Mouse (Mus musculus): ENCODE measurements at regions not wholly inside any gene's neighbourhood (a gene's known extent, or its start where the extent isn't known, plus 50 kb on each side); places are given as distances from the start of the nearest gene placed in this dataset.

DNA sequence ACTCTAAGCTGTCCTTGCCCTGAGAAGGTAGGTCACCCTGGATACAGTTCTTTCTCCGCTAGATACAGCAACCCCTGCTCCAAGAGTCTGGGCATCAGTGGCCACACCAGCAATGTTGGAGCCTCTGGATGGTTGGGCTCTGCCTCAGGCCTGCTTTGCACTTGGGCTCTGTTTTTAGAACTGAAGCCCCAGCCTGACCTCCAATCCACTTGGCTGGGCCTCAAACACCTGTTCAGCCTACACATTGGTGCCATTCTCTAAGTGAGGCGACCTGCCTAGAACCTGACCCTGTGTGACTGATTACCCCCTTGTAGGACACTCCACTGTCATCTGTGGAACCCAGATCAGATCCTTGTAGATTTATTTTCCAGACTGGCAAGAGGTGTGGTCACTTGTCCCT, 289.8 kb downstream of the Gm826 start:
- H3K27me3 ChIP-seq (ENCODE audit: control insufficient read depth in 1 of 2, insufficient read depth in 2 of 2, low read length in 2 of 2) = no peaks in the 10 kb centered on the region
- no peaks in the 10 kb centered on the region for H3K79me2 ChIP-seq (ENCODE audit: control insufficient read depth, insufficient read depth, low read length, poor library complexity)
- H3K9me3 ChIP-seq (replicated peaks; ENCODE audit: insufficient read depth, low read length) = no peaks in the 10 kb centered on the region
- no peak overlapping the region for H3K4me3 ChIP-seq (ENCODE audit: control insufficient read depth in 1 of 2, insufficient read depth in 1 of 2, low read depth in 2 of 2, low read length in 2 of 2)
- no peaks in the 10 kb centered on the region for H3K36me3 ChIP-seq (ENCODE audit: control insufficient read depth in 1 of 2, insufficient read depth in 2 of 2, low read length in 2 of 2)
- no peaks in the 10 kb centered on the region for H3K4me1 ChIP-seq (ENCODE audit: control insufficient read depth in 1 of 2, insufficient read depth in 2 of 2, low read length in 2 of 2)
- no peak for TF ChIP-seq ZKSCAN1 (IDR thresholded peaks at IDR 0.05; ENCODE audit: low read depth, low read length)
- TF ChIP-seq POLR2AphosphoS2 (IDR thresholded peaks at IDR 0.05; ENCODE audit: low read length) = no peak
- no peak overlapping the region for H3K9ac ChIP-seq (ENCODE audit: control insufficient read depth, low read depth, low read length, poor library complexity, severe bottlenecking)
- no peak overlapping the region for H3K27ac ChIP-seq (ENCODE audit: control insufficient read depth, low read depth, low read length)
- no peak for DNase-seq (ENCODE audit: low read depth, low spot score)

GRCm38 (mm10) chr2:160029432-160029831, 304.5 kb downstream of the Gm826 start:
- Histone ChIP-seq H3K9ac (ENCODE audit: control insufficient read depth, low read depth, low read length, poor library complexity, severe bottlenecking) (no peak overlapping the region), H3K27ac (ENCODE audit: control insufficient read depth, low read depth, low read length) (no peak overlapping the region), H3K9me3 (replicated peaks; ENCODE audit: insufficient read depth, low read length) (no peaks in the 10 kb centered on the region), H3K27me3 (ENCODE audit: control insufficient read depth in 1 of 2, insufficient read depth in 2 of 2, low read length in 2 of 2) (no peaks in the 10 kb centered on the region), H3K4me3 (ENCODE audit: control insufficient read depth in 1 of 2, insufficient read depth in 1 of 2, low read depth in 2 of 2, low read length in 2 of 2) (no peak overlapping the region), H3K36me3 (ENCODE audit: control insufficient read depth in 1 of 2, insufficient read depth in 2 of 2, low read length in 2 of 2) (no peaks in the 10 kb centered on the region), H3K79me2 (ENCODE audit: control insufficient read depth, insufficient read depth, low read length, poor library complexity) (no peaks in the 10 kb centered on the region), H3K4me1 (ENCODE audit: control insufficient read depth in 1 of 2, insufficient read depth in 2 of 2, low read length in 2 of 2) (no peaks in the 10 kb centered on the region)
- no peak for DNase-seq (ENCODE audit: low read depth, low spot score)
- TF ChIP-seq POLR2A (IDR thresholded peaks at IDR 0.05; ENCODE audit: control insufficient read depth in 1 of 2, insufficient read depth in 1 of 2, low read depth in 1 of 2, low read length in 2 of 2, poor library complexity in 1 of 2) (no peak), RCOR1 (IDR thresholded peaks at IDR 0.05; ENCODE audit: low read depth, low read length) (no peak), KAT2A (conservative IDR thresholded peaks at IDR 0.05; ENCODE audit: low read depth, low read length) (no peak), JUND (IDR thresholded peaks at IDR 0.05; ENCODE audit: low read depth, low read length) (no peak), ZKSCAN1 (IDR thresholded peaks at IDR 0.05; ENCODE audit: low read depth, low read length) (no peak), SIN3A (IDR thresholded peaks at IDR 0.05; ENCODE audit: low read length) (no peak), SMC3 (IDR thresholded peaks at IDR 0.05; ENCODE audit: low read depth, low read length) (no peak), USF1 (IDR thresholded peaks at IDR 0.05; ENCODE audit: low read depth, low read length) (no peak)

- no peak overlapping the region for H3K9ac ChIP-seq (ENCODE audit: control insufficient read depth, low read depth, low read length, poor library complexity, severe bottlenecking)
- no peaks in the 10 kb centered on the region for H3K4me1 ChIP-seq (ENCODE audit: control insufficient read depth in 1 of 2, insufficient read depth in 2 of 2, low read length in 2 of 2)
- H3K27me3 ChIP-seq (ENCODE audit: control insufficient read depth in 1 of 2, insufficient read depth in 2 of 2, low read length in 2 of 2) = no peaks in the 10 kb centered on the region
- DNase-seq (ENCODE audit: low read depth, low spot score) = no peak
- H3K4me3 ChIP-seq (ENCODE audit: control insufficient read depth in 1 of 2, insufficient read depth in 1 of 2, low read depth in 2 of 2, low read length in 2 of 2) = no peak overlapping the region
- no peaks in the 10 kb centered on the region for H3K79me2 ChIP-seq (ENCODE audit: control insufficient read depth, insufficient read depth, low read length, poor library complexity)
- no peak overlapping the region for H3K27ac ChIP-seq (ENCODE audit: control insufficient read depth, low read depth, low read length)
- no peaks in the 10 kb centered on the region for H3K36me3 ChIP-seq (ENCODE audit: control insufficient read depth in 1 of 2, insufficient read depth in 2 of 2, low read length in 2 of 2)
- no peaks in the 10 kb centered on the region for H3K9me3 ChIP-seq (replicated peaks; ENCODE audit: insufficient read depth, low read length)
- TF ChIP-seq TAL1 (IDR thresholded peaks at IDR 0.05; ENCODE audit: low read length) = no peak
- no peak for TF ChIP-seq MAX (IDR thresholded peaks at IDR 0.05; ENCODE audit: low read length)
- TF ChIP-seq CTCF (IDR thresholded peaks at IDR 0.05 in 2 of 3, conservative IDR thresholded peaks at IDR 0.05 in 1 of 3; ENCODE audit: control insufficient read depth in 1 of 3, insufficient read depth in 1 of 3, low read depth in 2 of 3, low read length in 3 of 3, poor library complexity in 1 of 3, severe bottlenecking in 1 of 3) = no peak
- TF ChIP-seq RAD21 (IDR thresholded peaks at IDR 0.05; ENCODE audit: low read depth, low read length) = no peak
- no peak for TF ChIP-seq HCFC1 (IDR thresholded peaks at IDR 0.05; ENCODE audit: low read depth, low read length)
- no peak for TF ChIP-seq EP300 (IDR thresholded peaks at IDR 0.05; ENCODE audit: low read depth in 1 of 2, low read length in 2 of 2)
- no peak for TF ChIP-seq ZNF384 (IDR thresholded peaks at IDR 0.05; ENCODE audit: low read depth, low read length)
- no peak for TF ChIP-seq POLR2AphosphoS5 (IDR thresholded peaks at IDR 0.05; ENCODE audit: borderline replicate concordance, low read depth, low read length)
- TF ChIP-seq ZKSCAN1 (IDR thresholded peaks at IDR 0.05; ENCODE audit: low read depth, low read length) = no peak
- no peak for TF ChIP-seq RCOR1 (IDR thresholded peaks at IDR 0.05; ENCODE audit: low read depth, low read length)
- no peak for TF ChIP-seq CHD2 (IDR thresholded peaks at IDR 0.05; ENCODE audit: low read length)
- no peak for TF ChIP-seq NRF1 (IDR thresholded peaks at IDR 0.05; ENCODE audit: insufficient read depth, low read depth, low read length, poor library complexity, severe bottlenecking)
- TF ChIP-seq NELFE (IDR thresholded peaks at IDR 0.05; ENCODE audit: low read depth, low read length) = no peak
- no peak for TF ChIP-seq ELF1 (IDR thresholded peaks at IDR 0.05; ENCODE audit: low read depth, low read length)
- no peak for TF ChIP-seq MYB (IDR thresholded peaks at IDR 0.05; ENCODE audit: low read depth, low read length)
- no peak for TF ChIP-seq CHD1 (IDR thresholded peaks at IDR 0.05; ENCODE audit: low read depth, low read length)
- no peak for TF ChIP-seq ZC3H11A (IDR thresholded peaks at IDR 0.05; ENCODE audit: low read depth, low read length)
- no peak for TF ChIP-seq GATA1 (IDR thresholded peaks at IDR 0.05; ENCODE audit: low read depth, low read length)
- no peak for TF ChIP-seq SMC3 (IDR thresholded peaks at IDR 0.05; ENCODE audit: low read depth, low read length)
- no peak for TF ChIP-seq MYC (IDR thresholded peaks at IDR 0.05; ENCODE audit: low read depth, low read length)
Measured at GRCm38 (mm10) chr2:160028459-160028858, 305.5 kb downstream of the Gm826 start.

Data from MEL (cell line).